Mouse (Mus musculus): Measurements from ENCODE around the gene Neu1. TPM values are rescaled to one million over a fixed set of nuclear protein-coding genes. Genes with fewer than 3 reads are reported as not detected.
A peak's percentile ranks its signal among the peaks of the same experiment; 100 is the strongest.

Gene Neu1
- polyA plus RNA-seq, 1 experiment: not detected

GRCm38 (mm10) chr17:34916316-34916715 is 14.7 kb upstream of the Neu1 start:
- no peak for TF ChIP-seq POLR2A (IDR thresholded peaks at IDR 0.05; ENCODE audit: insufficient read depth, low read depth, low read length)
- no peak overlapping the region for H3K4me3 ChIP-seq (ENCODE audit: insufficient read depth, low read depth, low read length)
- 0 out of 2 replicates have a peak, but pooled peaks cover 2% of the 10 kb centered on the region for H3K4me1 ChIP-seq (ENCODE audit: control insufficient read depth, insufficient read depth, low read length)
- no peak overlapping the region for H3K27ac ChIP-seq (ENCODE audit: insufficient read depth, low read depth, low read length)
- WGBS: 90% methylated on average over 5 of the region's 5 CpGs

GRCm38 (mm10) chr17:34917188-34917587 is 13.9 kb upstream of the Neu1 start:
- WGBS: 72% methylated on average over 9 of the region's 9 CpGs
- Histone ChIP-seq H3K4me1 (ENCODE audit: control insufficient read depth, insufficient read depth, low read length) (no peaks in the 10 kb centered on the region), H3K4me3 (ENCODE audit: insufficient read depth, low read depth, low read length) (no peak overlapping the region), H3K27ac (ENCODE audit: insufficient read depth, low read depth, low read length) (no peak overlapping the region)
- no peak for TF ChIP-seq POLR2A (IDR thresholded peaks at IDR 0.05; ENCODE audit: insufficient read depth, low read depth, low read length)
- no peak for TF ChIP-seq CTCF (IDR thresholded peaks at IDR 0.05; ENCODE audit: insufficient read depth, low read depth, low read length)

- WGBS: 54% methylated on average over 6 of the region's 6 CpGs
- no peaks in the 10 kb centered on the region for H3K4me1 ChIP-seq (ENCODE audit: control insufficient read depth, insufficient read depth, low read length)
- no peak overlapping the region for H3K4me3 ChIP-seq (ENCODE audit: insufficient read depth, low read depth, low read length)
- TF ChIP-seq CTCF (IDR thresholded peaks at IDR 0.05; ENCODE audit: insufficient read depth, low read depth, low read length) (no peak), POLR2A (IDR thresholded peaks at IDR 0.05; ENCODE audit: insufficient read depth, low read depth, low read length) (no peak)
- no peak overlapping the region for H3K27ac ChIP-seq (ENCODE audit: insufficient read depth, low read depth, low read length)
Measured at GRCm38 (mm10) chr17:34922939-34923338, 8.1 kb upstream of the Neu1 start.

- Histone ChIP-seq H3K4me3 (ENCODE audit: insufficient read depth, low read depth, low read length) (no peak overlapping the region), H3K4me1 (ENCODE audit: control insufficient read depth, insufficient read depth, low read length) (no peaks in the 10 kb centered on the region), H3K27ac (ENCODE audit: insufficient read depth, low read depth, low read length) (no peak overlapping the region)
- WGBS: 62% methylated on average over 5 of the region's 5 CpGs
- TF ChIP-seq CTCF (IDR thresholded peaks at IDR 0.05; ENCODE audit: insufficient read depth, low read depth, low read length) (no peak), POLR2A (IDR thresholded peaks at IDR 0.05; ENCODE audit: insufficient read depth, low read depth, low read length) (no peak)
Measured at GRCm38 (mm10) chr17:34924258-34924657, 6.8 kb upstream of the Neu1 start.

- H3K27ac ChIP-seq (ENCODE audit: insufficient read depth, low read depth, low read length): no peak overlapping the region
- WGBS: 86% methylated on average over 18 of the region's 18 CpGs
- TF ChIP-seq POLR2A (IDR thresholded peaks at IDR 0.05; ENCODE audit: insufficient read depth, low read depth, low read length): no peak
- no peak for TF ChIP-seq CTCF (IDR thresholded peaks at IDR 0.05; ENCODE audit: insufficient read depth, low read depth, low read length)
- H3K4me3 ChIP-seq (ENCODE audit: insufficient read depth, low read depth, low read length): no peak overlapping the region
- H3K4me1 ChIP-seq (ENCODE audit: control insufficient read depth, insufficient read depth, low read length): peaks cover 5% of the 10 kb centered on the region
Measured at GRCm38 (mm10) chr17:34927306-34928019, 3.6 kb upstream of the Neu1 start.

GRCm38 (mm10) chr17:34928841-34929240 is 2.2 kb upstream of the Neu1 start:
- TF ChIP-seq POLR2A (IDR thresholded peaks at IDR 0.05; ENCODE audit: insufficient read depth, low read depth, low read length) (no peak), CTCF (IDR thresholded peaks at IDR 0.05; ENCODE audit: insufficient read depth, low read depth, low read length) (no peak)
- Histone ChIP-seq H3K4me1 (ENCODE audit: control insufficient read depth, insufficient read depth, low read length) (peaks cover 7% of the 10 kb centered on the region), H3K27ac (ENCODE audit: insufficient read depth, low read depth, low read length) (no peak overlapping the region), H3K4me3 (ENCODE audit: insufficient read depth, low read depth, low read length) (no peak overlapping the region)
- WGBS: 72% methylated on average over 4 of the region's 4 CpGs

GRCm38 (mm10) chr17:34931735-34932098 is 664 bp downstream of the Neu1 start:
- WGBS: 4% methylated on average over 14 of the region's 14 CpGs
- Histone ChIP-seq H3K27ac (ENCODE audit: insufficient read depth, low read depth, low read length) (0 out of 2 replicates have a peak overlapping the region, but pooled peaks have one; percentile 67), H3K4me3 (ENCODE audit: insufficient read depth, low read depth, low read length) (peak overlapping the region; percentile 97), H3K4me1 (ENCODE audit: control insufficient read depth, insufficient read depth, low read length) (peaks cover 10% of the 10 kb centered on the region)
- TF ChIP-seq CTCF (IDR thresholded peaks at IDR 0.05; ENCODE audit: insufficient read depth, low read depth, low read length): no peak
- no peak for TF ChIP-seq POLR2A (IDR thresholded peaks at IDR 0.05; ENCODE audit: insufficient read depth, low read depth, low read length)

- H3K4me3 ChIP-seq (ENCODE audit: insufficient read depth, low read depth, low read length): peak overlapping the region; percentile 97
- 76% methylated on average over 8 of the region's 8 CpGs for WGBS
- H3K27ac ChIP-seq (ENCODE audit: insufficient read depth, low read depth, low read length): no peak overlapping the region
- H3K4me1 ChIP-seq (ENCODE audit: control insufficient read depth, insufficient read depth, low read length): peaks cover 10% of the 10 kb centered on the region
- TF ChIP-seq CTCF (IDR thresholded peaks at IDR 0.05; ENCODE audit: insufficient read depth, low read depth, low read length) (no peak), POLR2A (IDR thresholded peaks at IDR 0.05; ENCODE audit: insufficient read depth, low read depth, low read length) (no peak)
Measured at GRCm38 (mm10) chr17:34932287-34932686, 1.2 kb downstream of the Neu1 start.

- TF ChIP-seq CTCF (IDR thresholded peaks at IDR 0.05; ENCODE audit: insufficient read depth, low read depth, low read length) (no peak), POLR2A (IDR thresholded peaks at IDR 0.05; ENCODE audit: insufficient read depth, low read depth, low read length) (no peak)
- 83% methylated on average over 24 of the region's 24 CpGs for WGBS
- no peak overlapping the region for H3K4me3 ChIP-seq (ENCODE audit: insufficient read depth, low read depth, low read length)
Measured at GRCm38 (mm10) chr17:34934031-34934430, 3.0 kb downstream of the Neu1 start.

More at GRCm38 (mm10) chr17:34934031-34934430, 3.0 kb downstream of the Neu1 start:
- no peak overlapping the region for H3K27ac ChIP-seq (ENCODE audit: insufficient read depth, low read depth, low read length)
- H3K4me1 ChIP-seq (ENCODE audit: control insufficient read depth, insufficient read depth, low read length): peaks cover 10% of the 10 kb centered on the region
